Mouse (Mus musculus): ENCODE measurements at regions not wholly inside any gene's neighbourhood (a gene's known extent, or its start where the extent isn't known, plus 50 kb on each side); places are given as distances from the start of the nearest gene placed in this dataset.

DNA sequence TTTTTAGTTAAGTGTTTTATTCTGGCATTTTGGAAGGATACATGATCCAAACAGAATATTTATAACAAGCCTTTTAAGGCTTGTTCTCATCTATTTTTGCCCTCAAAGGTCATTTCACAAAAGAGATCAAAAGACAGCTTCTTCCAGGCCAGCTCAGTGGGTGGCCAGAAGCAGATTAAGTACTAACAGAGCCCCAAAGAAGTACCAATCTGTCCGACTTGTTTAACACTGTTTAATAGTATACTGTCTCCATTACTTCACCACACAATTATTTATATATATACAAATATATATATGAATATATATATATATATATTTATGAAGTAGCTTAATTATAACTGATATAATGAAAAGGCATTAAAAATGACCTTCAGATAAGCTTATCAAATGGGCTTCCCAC lies 284.7 kb upstream of the Zic4 start:
- TF ChIP-seq POLR2A (IDR thresholded peaks at IDR 0.05; ENCODE audit: extremely low read depth, insufficient read depth, low read length) (no peak), CTCF (IDR thresholded peaks at IDR 0.05; ENCODE audit: extremely low read depth, insufficient read depth, low read length) (no peak)
